Mouse (Mus musculus): Measurements from ENCODE around the gene Gopc.

DNA sequence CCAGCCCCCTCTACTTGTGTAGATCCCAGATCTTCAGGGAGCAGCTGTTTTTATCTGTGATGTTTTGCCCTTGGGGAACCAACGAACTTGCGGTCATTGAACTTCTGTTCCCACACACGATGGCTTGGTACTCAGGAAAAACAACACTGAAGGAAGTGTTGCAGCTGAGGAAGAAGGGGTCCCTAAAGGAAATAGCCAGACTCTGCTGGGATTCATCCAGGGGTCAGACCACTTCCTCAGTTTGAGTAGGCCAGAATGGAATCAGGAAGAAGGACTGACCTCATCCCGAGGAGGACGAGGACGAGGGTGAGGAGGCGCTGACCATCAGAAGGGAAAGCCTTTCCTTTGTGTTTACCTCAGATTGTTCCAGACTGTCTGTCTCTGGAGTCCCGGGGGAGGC is 72.7 kb downstream of the Gopc start:
- TF ChIP-seq CTCF (IDR thresholded peaks at IDR 0.05; ENCODE audit: low read depth) (no peak), EP300 (IDR thresholded peaks at IDR 0.05; ENCODE audit: low read depth) (no peak)

Measured in liver, embryonic 14.5 days (tissue).